Mouse (Mus musculus): ENCODE measurements at regions not wholly inside any gene's neighbourhood (a gene's known extent, or its start where the extent isn't known, plus 50 kb on each side); places are given as distances from the start of the nearest gene placed in this dataset.

GRCm38 (mm10) chr9:46408776-46409175 is 89.0 kb upstream of the 4931429L15Rik start:
- H3K4me3 ChIP-seq (ENCODE audit: low read depth, low read length), result no peak overlapping the region
- H3K4me1 ChIP-seq (ENCODE audit: insufficient read depth, low read depth, low read length), result no peaks in the 10 kb centered on the region
- H3K9me3 ChIP-seq (replicated peaks), result peaks cover 12% of the 10 kb centered on the region
- ATAC-seq (ENCODE audit: extremely low read depth, insufficient number of reproducible peaks, low FRiP score, poor library complexity, severe bottlenecking), result no peak
- H3K27me3 ChIP-seq (ENCODE audit: insufficient read depth, low read length), result no peaks in the 10 kb centered on the region
- no peak for TF ChIP-seq CTCF (IDR thresholded peaks at IDR 0.05; ENCODE audit: low read depth, low read length)
- TF ChIP-seq TAL1 (conservative IDR thresholded peaks at IDR 0.05; ENCODE audit: low read depth, low read length), result no peak
- TF ChIP-seq POLR2AphosphoS5 (IDR thresholded peaks at IDR 0.05; ENCODE audit: insufficient replicate concordance, low read depth, low read length), result no peak
- TF ChIP-seq GATA2 (IDR thresholded peaks at IDR 0.05; ENCODE audit: borderline replicate concordance, low read depth, low read length), result no peak
- TF ChIP-seq GATA1 (IDR thresholded peaks at IDR 0.05; ENCODE audit: borderline replicate concordance, low read length), result no peak
- no peaks in the 10 kb centered on the region for H3K36me3 ChIP-seq (replicated peaks)
- no peak for DNase-seq (ENCODE audit: low spot score)

- Histone ChIP-seq H3K27me3 (ENCODE audit: insufficient read depth, low read length) (no peaks in the 10 kb centered on the region), H3K36me3 (replicated peaks) (no peaks in the 10 kb centered on the region), H3K4me1 (ENCODE audit: insufficient read depth, low read depth, low read length) (no peaks in the 10 kb centered on the region), H3K4me3 (ENCODE audit: low read depth, low read length) (no peak overlapping the region), H3K9me3 (replicated peaks) (peaks cover 12% of the 10 kb centered on the region)
- DNase-seq (ENCODE audit: low spot score), result no peak
- ATAC-seq (ENCODE audit: extremely low read depth, insufficient number of reproducible peaks, low FRiP score, poor library complexity, severe bottlenecking), result no peak
- TF ChIP-seq TAL1 (conservative IDR thresholded peaks at IDR 0.05; ENCODE audit: low read depth, low read length) (no peak), GATA2 (IDR thresholded peaks at IDR 0.05; ENCODE audit: borderline replicate concordance, low read depth, low read length) (no peak), CTCF (IDR thresholded peaks at IDR 0.05; ENCODE audit: low read depth, low read length) (no peak), GATA1 (IDR thresholded peaks at IDR 0.05; ENCODE audit: borderline replicate concordance, low read length) (no peak), POLR2AphosphoS5 (IDR thresholded peaks at IDR 0.05; ENCODE audit: insufficient replicate concordance, low read depth, low read length) (no peak)
These were observed 86.8 kb upstream of the 4931429L15Rik start for GRCm38 (mm10) chr9:46406606-46407005.

- Histone ChIP-seq H3K9me3 (replicated peaks) (peaks cover 10% of the 10 kb centered on the region; the same call in 1 of the 2 replicates), H3K36me3 (replicated peaks) (no peaks in the 10 kb centered on the region), H3K4me3 (ENCODE audit: low read depth, low read length) (no peak overlapping the region), H3K4me1 (ENCODE audit: insufficient read depth, low read depth, low read length) (no peaks in the 10 kb centered on the region), H3K27me3 (ENCODE audit: insufficient read depth, low read length) (no peaks in the 10 kb centered on the region; the same call in 1 of the 2 replicates)
- no peak for DNase-seq (ENCODE audit: low spot score)
- no peak for ATAC-seq (ENCODE audit: extremely low read depth, insufficient number of reproducible peaks, low FRiP score, poor library complexity, severe bottlenecking)
- no peak for TF ChIP-seq GATA2 (IDR thresholded peaks at IDR 0.05; ENCODE audit: borderline replicate concordance, low read depth, low read length)
- TF ChIP-seq TAL1 (conservative IDR thresholded peaks at IDR 0.05; ENCODE audit: low read depth, low read length), result no peak
- TF ChIP-seq CTCF (IDR thresholded peaks at IDR 0.05; ENCODE audit: low read depth, low read length), result no peak
- no peak for TF ChIP-seq POLR2AphosphoS5 (IDR thresholded peaks at IDR 0.05; ENCODE audit: insufficient replicate concordance, low read depth, low read length)
- TF ChIP-seq GATA1 (IDR thresholded peaks at IDR 0.05; ENCODE audit: borderline replicate concordance, low read length), result no peak
These were observed 76.8 kb upstream of the 4931429L15Rik start for GRCm38 (mm10) chr9:46396591-46396990.

GRCm38 (mm10) chr9:46395156-46395765 is 75.5 kb upstream of the 4931429L15Rik start:
- Histone ChIP-seq H3K36me3 (replicated peaks) (no peaks in the 10 kb centered on the region), H3K9me3 (replicated peaks) (peaks cover 10% of the 10 kb centered on the region; the same call in 1 of the 2 replicates), H3K4me1 (ENCODE audit: insufficient read depth, low read depth, low read length) (no peaks in the 10 kb centered on the region), H3K27me3 (ENCODE audit: insufficient read depth, low read length) (0 out of 2 replicates have a peak, but pooled peaks cover 2% of the 10 kb centered on the region), H3K4me3 (ENCODE audit: low read depth, low read length) (no peak overlapping the region)
- TF ChIP-seq TAL1 (conservative IDR thresholded peaks at IDR 0.05; ENCODE audit: low read depth, low read length) (no peak), GATA1 (IDR thresholded peaks at IDR 0.05; ENCODE audit: borderline replicate concordance, low read length) (no peak), POLR2AphosphoS5 (IDR thresholded peaks at IDR 0.05; ENCODE audit: insufficient replicate concordance, low read depth, low read length) (no peak), CTCF (IDR thresholded peaks at IDR 0.05; ENCODE audit: low read depth, low read length) (no peak), GATA2 (IDR thresholded peaks at IDR 0.05; ENCODE audit: borderline replicate concordance, low read depth, low read length) (no peak)
- ATAC-seq (ENCODE audit: extremely low read depth, insufficient number of reproducible peaks, low FRiP score, poor library complexity, severe bottlenecking), result no peak
- no peak for DNase-seq (ENCODE audit: low spot score)

- ATAC-seq (ENCODE audit: extremely low read depth, insufficient number of reproducible peaks, low FRiP score, poor library complexity, severe bottlenecking) (no peak), DNase-seq (ENCODE audit: low spot score) (no peak)
- 0 out of 2 replicates have a peak, but pooled peaks cover 2% of the 10 kb centered on the region for H3K27me3 ChIP-seq (ENCODE audit: insufficient read depth, low read length)
- no peaks in the 10 kb centered on the region for H3K36me3 ChIP-seq (replicated peaks)
- H3K4me3 ChIP-seq (ENCODE audit: low read depth, low read length), result no peak overlapping the region
- no peaks in the 10 kb centered on the region for H3K4me1 ChIP-seq (ENCODE audit: insufficient read depth, low read depth, low read length)
- peaks cover 10% of the 10 kb centered on the region; the same call in 1 of the 2 replicates for H3K9me3 ChIP-seq (replicated peaks)
- TF ChIP-seq POLR2AphosphoS5 (IDR thresholded peaks at IDR 0.05; ENCODE audit: insufficient replicate concordance, low read depth, low read length) (no peak), GATA2 (IDR thresholded peaks at IDR 0.05; ENCODE audit: borderline replicate concordance, low read depth, low read length) (no peak), CTCF (IDR thresholded peaks at IDR 0.05; ENCODE audit: low read depth, low read length) (no peak), TAL1 (conservative IDR thresholded peaks at IDR 0.05; ENCODE audit: low read depth, low read length) (no peak), GATA1 (IDR thresholded peaks at IDR 0.05; ENCODE audit: borderline replicate concordance, low read length) (no peak)
These were observed 74.5 kb upstream of the 4931429L15Rik start for GRCm38 (mm10) chr9:46394239-46394638.

- Histone ChIP-seq H3K9me3 (replicated peaks) (peaks cover 10% of the 10 kb centered on the region; the same call in 1 of the 2 replicates), H3K4me3 (ENCODE audit: low read depth, low read length) (no peak overlapping the region), H3K4me1 (ENCODE audit: insufficient read depth, low read depth, low read length) (no peaks in the 10 kb centered on the region), H3K36me3 (replicated peaks) (no peaks in the 10 kb centered on the region), H3K27me3 (ENCODE audit: insufficient read depth, low read length) (0 out of 2 replicates have a peak, but pooled peaks cover 2% of the 10 kb centered on the region)
- TF ChIP-seq CTCF (IDR thresholded peaks at IDR 0.05; ENCODE audit: low read depth, low read length) (0 out of 2 replicates have a peak, but pooled peaks have one; percentile 37), TAL1 (conservative IDR thresholded peaks at IDR 0.05; ENCODE audit: low read depth, low read length) (no peak)
- peak; percentile 7 for DNase-seq (ENCODE audit: low spot score)
- no peak for ATAC-seq (ENCODE audit: extremely low read depth, insufficient number of reproducible peaks, low FRiP score, poor library complexity, severe bottlenecking)
These were observed 73.0 kb upstream of the 4931429L15Rik start for GRCm38 (mm10) chr9:46392641-46393321.
